Mouse (Mus musculus): ENCODE measurements around the gene Ablim1.

DNA sequence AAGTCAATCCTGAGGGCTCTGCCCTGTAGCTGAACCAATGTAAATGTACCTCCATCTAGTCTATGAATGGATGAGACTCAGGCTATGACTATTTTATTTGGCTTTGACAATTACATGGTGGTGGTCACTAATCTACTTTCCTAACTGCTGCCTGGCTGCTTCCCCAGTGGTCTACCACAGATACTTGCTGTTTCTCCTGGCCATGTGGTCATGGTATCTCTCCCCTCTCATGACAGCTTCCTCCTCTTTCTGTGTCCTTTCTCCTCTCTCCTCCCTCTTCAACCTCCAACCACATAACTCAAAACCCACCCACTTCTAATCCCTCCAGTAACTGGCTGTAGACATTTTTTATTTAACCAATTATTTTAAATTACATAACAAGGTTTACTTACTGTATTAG, 34.4 kb upstream of the Ablim1 start:
- no peak for TF ChIP-seq EP300 (IDR thresholded peaks at IDR 0.05; ENCODE audit: low read depth)
- no peak for TF ChIP-seq CTCF (IDR thresholded peaks at IDR 0.05; ENCODE audit: low read depth)
